ENCODE assay signal across 17 mouse cellular contexts in the genomic region with DNA sequence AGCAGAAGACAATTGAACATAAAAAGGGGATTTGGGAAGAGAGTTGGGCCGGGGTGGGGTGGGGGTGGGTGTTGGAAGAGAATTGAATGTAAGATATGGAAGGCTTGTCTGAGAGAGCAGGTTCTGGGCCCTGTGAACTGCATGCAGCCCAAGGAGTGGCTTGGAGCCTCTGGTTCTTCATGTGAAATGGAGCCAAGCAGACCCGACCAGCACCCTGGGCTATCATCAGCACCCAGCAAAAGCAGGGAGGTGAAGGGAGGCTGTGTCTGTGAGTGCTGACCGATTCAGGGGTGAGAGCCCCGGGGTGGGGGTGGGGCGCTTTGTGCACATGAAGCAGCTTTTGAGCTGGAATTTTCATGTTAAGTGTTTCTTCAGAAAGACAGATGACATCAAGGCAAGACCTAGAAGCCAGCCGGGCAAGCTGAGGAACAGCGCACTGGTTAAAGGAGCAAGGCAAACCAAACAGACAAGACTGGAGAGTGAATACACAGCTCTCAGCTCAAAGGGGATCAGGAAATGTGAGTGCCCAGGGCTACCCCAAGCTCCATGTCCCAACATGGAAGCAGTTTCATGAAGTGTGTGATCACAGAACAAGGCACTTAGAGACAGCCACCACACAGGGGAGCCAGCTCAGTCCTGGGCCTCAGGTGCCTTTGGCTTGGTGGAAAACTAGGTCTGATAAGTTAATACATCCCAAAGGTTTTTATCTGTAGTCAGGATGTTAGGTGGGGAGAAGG. TPM values are rescaled to one million over a fixed set of nuclear protein-coding genes. Genes with fewer than 3 reads are reported as not detected.
DNase-seq lines count a peak whose midpoint lies in the region; ATAC-seq and TF ChIP-seq lines count a peak whose summit lies in the region.
"Had no signal": no experiment of that assay in that cellular context is flagged by ENCODE, and none has a peak within 500 bp of the region (broad histone marks: within the 10 kb centered on the region; RNA-seq: fewer than 3 reads in every experiment).

No protein-coding gene starts in this region.

- intact Hi-C loops in gastrocnemius, adult 2 months (cut with DNase I), result no loop called here

- H3K4me1 ChIP-seq in CH12.LX (ENCODE audit: control insufficient read depth in 1 of 2, insufficient read depth in 2 of 2), result peaks cover 54 to 89% of the 10 kb centered on the region in 2 experiments
- peaks cover 18% of the 10 kb centered on the region; the same call in 1 of the 2 replicates for H3K4me1 ChIP-seq in intestine, embryonic 15.5 days (replicated peaks)
- H3K4me1 ChIP-seq in cerebellum, adult 2 months (ENCODE audit: control insufficient read depth, insufficient read depth, low read length), result peaks cover 10% of the 10 kb centered on the region

- no peaks in the 10 kb centered on the region for H3K9me3 ChIP-seq in CH12.LX (replicated peaks; ENCODE audit: low read length)
- no peaks in the 10 kb centered on the region for H3K9me3 ChIP-seq in intestine, embryonic 15.5 days
- H3K9me3 ChIP-seq: embryonic facial prominence, embryonic 10.5 days; heart, embryonic 12.5 days; limb, embryonic 15.5 days had no signal

- dilution Hi-C loops in CH12.LX (cut with MboI; ENCODE audit: extremely low pct_ligation_motif_present, extremely low pct_unique_long_range_greater_than_20kb, low sequenced_read_pairs), result no loop called here

- TF ChIP-seq CTCF in gastrocnemius, adult 2 months (IDR thresholded peaks at IDR 0.05), result no peak
- TF ChIP-seq CTCF in CH12.LX (conservative IDR thresholded peaks at IDR 0.05 in 1 of 2, IDR thresholded peaks at IDR 0.05 in 1 of 2; ENCODE audit: low read depth in 2 of 2, low read length in 2 of 2), result peak in 1 of 2 experiments; percentile 33; a peak in 1 of 4 replicates
- no peak for TF ChIP-seq CTCF in cerebellum, adult 2 months (IDR thresholded peaks at IDR 0.05; ENCODE audit: borderline replicate concordance, insufficient read depth, low read depth, low read length)

- H3K4me2 ChIP-seq in CH12.LX (ENCODE audit: insufficient read depth, low read depth, poor library complexity, severe bottlenecking) (peak overlapping the region; percentile 37; the same call in 1 of the 2 replicates), myocyte (ENCODE audit: low read depth) (peak overlapping the region; percentile 73)
- 0 out of 2 replicates have a peak overlapping the region, but pooled peaks have one; percentile 33 for H3K4me2 ChIP-seq in intestine, embryonic 15.5 days (replicated peaks)
- H3K4me2 ChIP-seq: heart, embryonic 12.5 days; limb, embryonic 15.5 days; midbrain, embryonic 11.5 days had no signal

- H3K27me3 ChIP-seq in CH12.LX (replicated peaks), result no peaks in the 10 kb centered on the region
- H3K27me3 ChIP-seq in intestine, embryonic 15.5 days (replicated peaks), result no peaks in the 10 kb centered on the region
- no peaks in the 10 kb centered on the region for H3K27me3 ChIP-seq in myocyte (ENCODE audit: control insufficient read depth, insufficient read depth, insufficient read length)
- H3K27me3 ChIP-seq in cerebellum, adult 2 months (ENCODE audit: control insufficient read depth, insufficient read depth, low read length), result no peaks in the 10 kb centered on the region
- H3K27me3 ChIP-seq: heart, embryonic 12.5 days; limb, embryonic 15.5 days had no signal

- H3K36me3 ChIP-seq in CH12.LX (replicated peaks in 1 of 2; ENCODE audit: control insufficient read depth in 1 of 2, insufficient read depth in 1 of 2, low read length in 1 of 2), result peaks cover 0 to 4% of the 10 kb centered on the region in 2 experiments
- no peaks in the 10 kb centered on the region for H3K36me3 ChIP-seq in intestine, embryonic 15.5 days
- H3K36me3 ChIP-seq in myocyte (ENCODE audit: control insufficient read depth, insufficient read depth), result no peaks in the 10 kb centered on the region
- H3K36me3 ChIP-seq: embryonic facial prominence, embryonic 10.5 days; heart, embryonic 12.5 days; limb, embryonic 15.5 days had no signal

- ATAC-seq in intestine, embryonic 15.5 days, result no peak
- no peak for ATAC-seq in inflammation-experienced regulatory T-cells, adult 6 months

- no peak overlapping the region for H3ac ChIP-seq in myocyte (ENCODE audit: control insufficient read depth, insufficient read length)

- 79% methylated on average over 7 of the region's 7 CpGs for WGBS in intestine, embryonic 15.5 days
- 88% methylated on average over 7 of the region's 7 CpGs for WGBS in cerebellum, adult 2 months

- no peak for TF ChIP-seq EP300 in CH12.LX (IDR thresholded peaks at IDR 0.05; ENCODE audit: low read length)

- no peak for TF ChIP-seq POLR2A in CH12.LX (IDR thresholded peaks at IDR 0.05; ENCODE audit: low read depth, low read length)
- TF ChIP-seq POLR2A in myocyte (IDR thresholded peaks at IDR 0.05; ENCODE audit: insufficient read length, low read depth), result no peak
- TF ChIP-seq POLR2A in cerebellum, adult 2 months (IDR thresholded peaks at IDR 0.05; ENCODE audit: borderline replicate concordance, insufficient read depth, low read length), result no peak

- peak overlapping the region; percentile 4; the same call in 1 of the 2 replicates for H3K9ac ChIP-seq in CH12.LX (ENCODE audit: insufficient read depth, low read depth)
- no peak overlapping the region for H3K9ac ChIP-seq in intestine, embryonic 15.5 days
- H3K9ac ChIP-seq: heart, embryonic 12.5 days; limb, embryonic 15.5 days had no signal

- in situ Hi-C loops in CH12.LX (cut with MboI; ENCODE audit: low pct_ligation_motif_present, low pct_unique_long_range_greater_than_20kb, low sequenced_read_pairs), result no loop called here

- peak overlapping the region; percentile 38; the same call in 1 of the 2 replicates for H3K27ac ChIP-seq in gastrocnemius, adult 2 months
- peak overlapping the region; percentile 33; the same call in 1 of the 2 replicates for H3K27ac ChIP-seq in CH12.LX (ENCODE audit: insufficient read depth, low read depth)
- H3K27ac ChIP-seq in intestine, embryonic 15.5 days, result no peak overlapping the region
- H3K27ac ChIP-seq in cerebellum, adult 2 months (ENCODE audit: insufficient read depth, low read length), result no peak overlapping the region
- H3K27ac ChIP-seq: embryonic facial prominence, embryonic 10.5 days; limb, embryonic 15.5 days had no signal

- H3K79me2 ChIP-seq in CH12.LX (replicated peaks; ENCODE audit: control insufficient read depth, extremely low read depth, insufficient read depth, poor library complexity, severe bottlenecking), result no peaks in the 10 kb centered on the region
- no peaks in the 10 kb centered on the region for H3K79me2 ChIP-seq in myocyte (ENCODE audit: control insufficient read depth, insufficient read depth)

- DNase-seq in gastrocnemius, adult 2 months, result no peak
- no peak for DNase-seq in gastrocnemius, postnatal 25 days
- no peak for DNase-seq in CH12.LX (ENCODE audit: extremely low read depth)
- DNase-seq in urinary bladder, adult 2 months (ENCODE audit: low spot score), result no peak
- no peak for DNase-seq in cerebellum, adult 2 months
- DNase-seq: cerebellum, postnatal 25 days; gastrocnemius, postnatal 36 days; kidney, postnatal 14 days; layer of hippocampus, adult 9-11 months; lung, postnatal 14 days had no signal

- peak; percentile 9 for TF ChIP-seq RAD21 in CH12.LX (IDR thresholded peaks at IDR 0.05; ENCODE audit: low read depth, low read length)

- H3K4me3 ChIP-seq in gastrocnemius, adult 2 months, result no peak overlapping the region
- peak overlapping the region in 1 of 3 experiments; percentile 42 for H3K4me3 ChIP-seq in CH12.LX (replicated peaks in 1 of 3; ENCODE audit: low read depth in 2 of 3, low read length in 2 of 3, poor library complexity in 1 of 3)
- no peak overlapping the region for H3K4me3 ChIP-seq in intestine, embryonic 15.5 days (replicated peaks)
- H3K4me3 ChIP-seq in myocyte, result peak overlapping the region; percentile 23
- no peak overlapping the region for H3K4me3 ChIP-seq in cerebellum, adult 2 months (replicated peaks; ENCODE audit: insufficient read depth, low read depth, low read length)
- H3K4me3 ChIP-seq: embryonic facial prominence, embryonic 10.5 days; heart, embryonic 12.5 days; limb, embryonic 15.5 days had no signal

TF ChIP-seq in CH12.LX, 34 proteins besides CTCF, POLR2A, EP300 and RAD21 (continues in another document):
- TF ChIP-seq CHD2 (IDR thresholded peaks at IDR 0.05; ENCODE audit: low read length), result 0 out of 2 replicates have a peak, but pooled peaks have one; percentile 14
- TF ChIP-seq SMC3 (IDR thresholded peaks at IDR 0.05; ENCODE audit: low read depth, low read length), result 0 out of 2 replicates have a peak, but pooled peaks have one; percentile 12
- no peak for TF ChIP-seq POLR2AphosphoS2 (IDR thresholded peaks at IDR 0.05; ENCODE audit: low read depth, low read length)
- TF ChIP-seq MAFK (IDR thresholded peaks at IDR 0.05; ENCODE audit: insufficient replicate concordance, low read length), result no peak
- no peak for TF ChIP-seq MYC (IDR thresholded peaks at IDR 0.05; ENCODE audit: low read depth, low read length)
- TF ChIP-seq MAX (IDR thresholded peaks at IDR 0.05; ENCODE audit: low read length), result no peak
- TF ChIP-seq USF2 (conservative IDR thresholded peaks at IDR 0.05; ENCODE audit: low read depth, low read length), result no peak
- TF ChIP-seq SIN3A (IDR thresholded peaks at IDR 0.05; ENCODE audit: low read length), result 0 out of 2 replicates have a peak, but pooled peaks have one; percentile 36

TF ChIP-seq in myocyte, 11 proteins besides CTCF, POLR2A, EP300 and RAD21 (continues in another document):
- TF ChIP-seq REST (IDR thresholded peaks at IDR 0.05; ENCODE audit: insufficient read depth, insufficient read length), result no peak
- TF ChIP-seq POLR2AphosphoS2 (IDR thresholded peaks at IDR 0.05; ENCODE audit: insufficient read length, low read depth), result no peak
- TF ChIP-seq MAX (IDR thresholded peaks at IDR 0.05; ENCODE audit: low read depth), result no peak
- no peak for TF ChIP-seq E2F4 (IDR thresholded peaks at IDR 0.05; ENCODE audit: insufficient read depth)
- TF ChIP-seq TCF3 (IDR thresholded peaks at IDR 0.05; ENCODE audit: insufficient read length, low read depth), result no peak
- no peak for TF ChIP-seq MYOD1 (IDR thresholded peaks at IDR 0.05; ENCODE audit: control insufficient read depth in 1 of 3, insufficient read length in 2 of 3, low read depth in 2 of 3)
- no peak for TF ChIP-seq SRF (IDR thresholded peaks at IDR 0.05; ENCODE audit: control insufficient read depth, insufficient read length, low read depth)
- no peak for TF ChIP-seq MYOG (IDR thresholded peaks at IDR 0.05; ENCODE audit: control insufficient read depth in 1 of 3, insufficient read depth in 1 of 3, insufficient read length in 2 of 3, low read depth in 2 of 3)

RNA-seq across cellular contexts. Expression of gene Snx9, which starts 40.1 kb away (rescaled TPM):
- 10 to 100 TPM; 22.9 to 29.6 TPM for total RNA-seq in gastrocnemius, adult 2 months (2021)
- 10 to 100 TPM; 21.5 to 22.4 TPM for total RNA-seq in gastrocnemius, postnatal 25 days (2021)
- total RNA-seq in CH12.LX (2012; rRNA removed) (17.1 TPM in 2 replicates), CH12.LX (2014; rRNA removed) (16.3 and 17.0 TPM in 2 replicates)
- polyA plus RNA-seq in CH12.LX (2012; ENCODE audit: insufficient read length, low read depth) (26.3 and 29.7 TPM in 2 replicates), myocyte (2012; fragmentation: generic; extraction: Trizol) (24.7 TPM)
- 49.8 and 55.9 TPM in 2 replicates for polyA plus RNA-seq in intestine, embryonic 15.5 days (2015; fragmentation: Nextera tagmentation; extraction: Ambion mirVana)
- polyA plus RNA-seq in inflammation-experienced regulatory T-cells, adult 6 months (2017; shearing (Covaris generic)), result 1 to 10 TPM; 2.1 to 2.6 (median 2.6) TPM
- 51.0 and 51.8 TPM in 2 replicates for polyA plus RNA-seq in urinary bladder, adult 2 months (2012; rRNA removed)
- 17.8 and 19.1 TPM in 2 replicates for polyA plus RNA-seq in cerebellum, adult 2 months (2012; rRNA removed)

Comparison
In these comparisons a context has a peak if more than half of its experiments do, and no peak if none do; other contexts are left out.
1. H3K27ac ChIP-seq: peak in gastrocnemius, adult 2 months (single experiment) and CH12.LX (single experiment); none in intestine, embryonic 15.5 days (single experiment) and cerebellum, adult 2 months (single experiment).
2. Peak in every context shown above with its lines, with median percentiles within 50 percentile points of each other: H3K4me2 ChIP-seq.